Mouse (Mus musculus): ENCODE results near the gene Erc1. TPM values are rescaled to one million over a fixed set of nuclear protein-coding genes. Genes with fewer than 3 reads are reported as not detected.

Gene Erc1
- polyA plus RNA-seq, 1 experiment from 2014 or later: 4.0 TPM

- DNase-seq: no peak
- TF ChIP-seq CTCF (IDR thresholded peaks at IDR 0.05; ENCODE audit: low read depth): no peak
- no peak for TF ChIP-seq EP300 (IDR thresholded peaks at IDR 0.05; ENCODE audit: low read depth)
- H3K9me3 ChIP-seq (ENCODE audit: low read length): peaks cover 3% of the 10 kb centered on the region; the same call in 1 of the 2 replicates
- no peak for ATAC-seq
- no peak overlapping the region for H3K27ac ChIP-seq (ENCODE audit: low read depth)
- H3K4me2 ChIP-seq (ENCODE audit: low read depth, low read length): no peak overlapping the region
- no peaks in the 10 kb centered on the region for H3K36me3 ChIP-seq (replicated peaks; ENCODE audit: insufficient read depth, low read length)
- H3K27me3 ChIP-seq (ENCODE audit: insufficient read depth, low read length): no peaks in the 10 kb centered on the region
- H3K4me3 ChIP-seq (ENCODE audit: low read depth, low read length): no peak overlapping the region
- H3K4me1 ChIP-seq (ENCODE audit: insufficient read depth): no peaks in the 10 kb centered on the region
- 80% methylated on average over 4 of the region's 4 CpGs for WGBS (ENCODE audit: insufficient replicate concordance)
- H3K9ac ChIP-seq (replicated peaks): no peak overlapping the region
Measured at GRCm38 (mm10) chr6:119855471-119855870, 7.5 kb upstream of the Erc1 start.

GRCm38 (mm10) chr6:119854156-119854555 lies 6.2 kb upstream of the Erc1 start:
- Histone ChIP-seq H3K27me3 (ENCODE audit: insufficient read depth, low read length) (no peaks in the 10 kb centered on the region), H3K36me3 (replicated peaks; ENCODE audit: insufficient read depth, low read length) (no peaks in the 10 kb centered on the region), H3K4me2 (ENCODE audit: low read depth, low read length) (no peak overlapping the region), H3K4me3 (ENCODE audit: low read depth, low read length) (no peak overlapping the region), H3K27ac (ENCODE audit: low read depth) (no peak overlapping the region), H3K9me3 (ENCODE audit: low read length) (no peaks in the 10 kb centered on the region), H3K9ac (replicated peaks) (no peak overlapping the region), H3K4me1 (ENCODE audit: insufficient read depth) (no peaks in the 10 kb centered on the region; the same call in 1 of the 2 replicates)
- no peak for TF ChIP-seq CTCF (IDR thresholded peaks at IDR 0.05; ENCODE audit: low read depth)
- TF ChIP-seq EP300 (IDR thresholded peaks at IDR 0.05; ENCODE audit: low read depth): no peak
- DNase-seq (no peak), ATAC-seq (no peak)
- 54% methylated on average over 2 of the region's 2 CpGs for WGBS (ENCODE audit: insufficient replicate concordance)

GRCm38 (mm10) chr6:119849858-119850257 lies 1.9 kb upstream of the Erc1 start:
- 89% methylated on average over 3 of the region's 3 CpGs for WGBS (ENCODE audit: insufficient replicate concordance)
- H3K4me1 ChIP-seq (ENCODE audit: insufficient read depth): peaks cover 13% of the 10 kb centered on the region
- no peak overlapping the region for H3K4me3 ChIP-seq (ENCODE audit: low read depth, low read length)
- H3K36me3 ChIP-seq (replicated peaks; ENCODE audit: insufficient read depth, low read length): no peaks in the 10 kb centered on the region
- H3K9ac ChIP-seq (replicated peaks): no peak overlapping the region
- no peak overlapping the region for H3K4me2 ChIP-seq (ENCODE audit: low read depth, low read length)
- TF ChIP-seq CTCF (IDR thresholded peaks at IDR 0.05; ENCODE audit: low read depth): no peak
- TF ChIP-seq EP300 (IDR thresholded peaks at IDR 0.05; ENCODE audit: low read depth): no peak
- ATAC-seq (no peak), DNase-seq (no peak)
- H3K9me3 ChIP-seq (ENCODE audit: low read length): no peaks in the 10 kb centered on the region
- no peaks in the 10 kb centered on the region for H3K27me3 ChIP-seq (ENCODE audit: insufficient read depth, low read length)
- H3K27ac ChIP-seq (ENCODE audit: low read depth): no peak overlapping the region

GRCm38 (mm10) chr6:119849348-119849709 lies 1.4 kb upstream of the Erc1 start:
- Histone ChIP-seq H3K9me3 (ENCODE audit: low read length) (no peaks in the 10 kb centered on the region), H3K27me3 (ENCODE audit: insufficient read depth, low read length) (no peaks in the 10 kb centered on the region), H3K36me3 (replicated peaks; ENCODE audit: insufficient read depth, low read length) (no peaks in the 10 kb centered on the region), H3K4me2 (ENCODE audit: low read depth, low read length) (peak overlapping the region; percentile 99; the same call in 1 of the 2 replicates), H3K4me1 (ENCODE audit: insufficient read depth) (peaks cover 13% of the 10 kb centered on the region), H3K4me3 (ENCODE audit: low read depth, low read length) (0 out of 2 replicates have a peak overlapping the region, but pooled peaks have one; percentile 97), H3K27ac (ENCODE audit: low read depth) (no peak overlapping the region), H3K9ac (replicated peaks) (no peak overlapping the region)
- no peak for DNase-seq
- TF ChIP-seq EP300 (IDR thresholded peaks at IDR 0.05; ENCODE audit: low read depth): no peak
- no peak for TF ChIP-seq CTCF (IDR thresholded peaks at IDR 0.05; ENCODE audit: low read depth)
- WGBS (ENCODE audit: insufficient replicate concordance): 70% methylated on average over 3 of the region's 3 CpGs
- no peak for ATAC-seq

- TF ChIP-seq EP300 (IDR thresholded peaks at IDR 0.05; ENCODE audit: low read depth) (no peak), CTCF (IDR thresholded peaks at IDR 0.05; ENCODE audit: low read depth) (no peak)
- no peaks in the 10 kb centered on the region for H3K36me3 ChIP-seq (replicated peaks; ENCODE audit: insufficient read depth, low read length)
- H3K4me2 ChIP-seq (ENCODE audit: low read depth, low read length): peak overlapping the region; percentile 99
- ATAC-seq: peak; percentile 3
- peak overlapping the region; percentile 97 for H3K4me3 ChIP-seq (ENCODE audit: low read depth, low read length)
- peak overlapping the region; percentile 89 for H3K27ac ChIP-seq (ENCODE audit: low read depth)
- no peak for DNase-seq
- H3K4me1 ChIP-seq (ENCODE audit: insufficient read depth): peaks cover 13% of the 10 kb centered on the region
- H3K9me3 ChIP-seq (ENCODE audit: low read length): no peaks in the 10 kb centered on the region
- 21% methylated on average over 13 of the region's 13 CpGs for whole genome bisulfite sequencing (ENCODE audit: insufficient replicate concordance)
- H3K9ac ChIP-seq (replicated peaks): peak overlapping the region; percentile 90
- H3K27me3 ChIP-seq (ENCODE audit: insufficient read depth, low read length): no peaks in the 10 kb centered on the region
Measured at GRCm38 (mm10) chr6:119848696-119849347, 855 bp upstream of the Erc1 start.

GRCm38 (mm10) chr6:119847518-119848033 lies 391 bp downstream of the Erc1 start:
- H3K9me3 ChIP-seq (ENCODE audit: low read length): no peaks in the 10 kb centered on the region
- ATAC-seq: peak; percentile 7
- peak overlapping the region; percentile 97 for H3K4me3 ChIP-seq (ENCODE audit: low read depth, low read length)
- peaks cover 13% of the 10 kb centered on the region for H3K4me1 ChIP-seq (ENCODE audit: insufficient read depth)
- H3K36me3 ChIP-seq (replicated peaks; ENCODE audit: insufficient read depth, low read length): no peaks in the 10 kb centered on the region
- no peaks in the 10 kb centered on the region for H3K27me3 ChIP-seq (ENCODE audit: insufficient read depth, low read length)
- H3K9ac ChIP-seq (replicated peaks): peak overlapping the region; percentile 90
- H3K4me2 ChIP-seq (ENCODE audit: low read depth, low read length): peak overlapping the region; percentile 99
- H3K27ac ChIP-seq (ENCODE audit: low read depth): peak overlapping the region; percentile 89
- TF ChIP-seq EP300 (IDR thresholded peaks at IDR 0.05; ENCODE audit: low read depth) (no peak), CTCF (IDR thresholded peaks at IDR 0.05; ENCODE audit: low read depth) (no peak)
- 1% methylated on average over 35 of the region's 40 CpGs for WGBS (ENCODE audit: insufficient replicate concordance)
- DNase-seq: no peak

Measured in liver, postnatal 0 days (tissue).